In the genomic region with DNA sequence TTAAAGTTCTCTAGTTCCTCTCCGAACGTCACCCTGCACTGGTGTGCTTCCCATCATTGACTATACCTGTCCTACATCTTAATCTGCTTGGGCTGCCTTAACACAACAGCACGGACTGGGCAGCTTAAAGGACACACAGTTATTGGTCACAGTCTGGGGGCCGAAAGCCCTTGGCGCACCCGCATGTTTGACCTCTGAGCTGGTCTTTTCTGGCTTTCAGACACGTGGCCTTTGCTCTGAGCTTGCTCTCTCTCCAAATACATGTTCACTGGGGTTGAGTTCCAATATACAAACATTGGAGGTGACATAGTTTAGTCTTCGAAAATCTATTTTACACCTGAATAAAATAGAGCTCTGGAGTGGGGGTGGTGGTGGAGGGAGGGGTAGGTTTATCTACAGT, we compare ENCODE assay signal across 15 mouse cellular contexts.
DNase-seq lines count a peak whose midpoint lies in the region; ATAC-seq and TF ChIP-seq lines count a peak whose summit lies in the region.
"Had no signal": no experiment of that assay in that cellular context is flagged by ENCODE, and none has a peak within 500 bp of the region (broad histone marks: within the 10 kb centered on the region; RNA-seq: fewer than 3 reads in every experiment).

No protein-coding gene starts in this region.

- no peak for ATAC-seq in hindbrain, postnatal 0 days
- ATAC-seq in hindbrain, embryonic 12.5 days (ENCODE audit: low FRiP score), result no peak
- no peak for ATAC-seq in midbrain, embryonic 13.5 days

- H3K27me3 ChIP-seq in hindbrain, postnatal 0 days (ENCODE audit: insufficient read depth, low read length), result no peaks in the 10 kb centered on the region
- H3K27me3 ChIP-seq in hindbrain, embryonic 12.5 days, result peaks cover 18% of the 10 kb centered on the region
- H3K27me3 ChIP-seq in midbrain, embryonic 13.5 days, result peaks cover 30% of the 10 kb centered on the region
- peaks cover 42% of the 10 kb centered on the region for H3K27me3 ChIP-seq in midbrain, embryonic 10.5 days (ENCODE audit: low read depth, poor library complexity, severe bottlenecking)
- H3K27me3 ChIP-seq in myocyte (ENCODE audit: control insufficient read depth, insufficient read depth, insufficient read length), result no peaks in the 10 kb centered on the region

- H3ac ChIP-seq in myocyte (ENCODE audit: control insufficient read depth, insufficient read length), result no peak overlapping the region

- peak overlapping the region; percentile 66; the same call in 1 of the 2 replicates for H3K4me2 ChIP-seq in hindbrain, postnatal 0 days (ENCODE audit: low read depth, low read length)
- H3K4me2 ChIP-seq in hindbrain, embryonic 12.5 days (replicated peaks), result no peak overlapping the region
- peak overlapping the region; percentile 65; the same call in 1 of the 2 replicates for H3K4me2 ChIP-seq in midbrain, embryonic 13.5 days (replicated peaks)
- no peak overlapping the region for H3K4me2 ChIP-seq in myocyte (ENCODE audit: low read depth)

- H3K9me3 ChIP-seq in hindbrain, postnatal 0 days (ENCODE audit: low read length), result no peaks in the 10 kb centered on the region
- H3K9me3 ChIP-seq in hindbrain, embryonic 12.5 days (replicated peaks), result no peaks in the 10 kb centered on the region
- H3K9me3 ChIP-seq in midbrain, embryonic 13.5 days, result no peaks in the 10 kb centered on the region
- H3K9me3 ChIP-seq in midbrain, embryonic 10.5 days (replicated peaks), result no peaks in the 10 kb centered on the region

- H3K79me2 ChIP-seq in myocyte (ENCODE audit: control insufficient read depth, insufficient read depth), result no peaks in the 10 kb centered on the region

- H3K9ac ChIP-seq in hindbrain, postnatal 0 days (replicated peaks; ENCODE audit: low read length), result peak overlapping the region; percentile 33; the same call in 1 of the 2 replicates
- no peak overlapping the region for H3K9ac ChIP-seq in hindbrain, embryonic 12.5 days
- no peak overlapping the region for H3K9ac ChIP-seq in midbrain, embryonic 13.5 days (replicated peaks)

- no peak for TF ChIP-seq CTCF in hindbrain, postnatal 0 days (IDR thresholded peaks at IDR 0.05; ENCODE audit: low read depth)

- H3K27ac ChIP-seq in hindbrain, postnatal 0 days, result peak overlapping the region; percentile 5; the same call in 1 of the 2 replicates
- no peak overlapping the region for H3K27ac ChIP-seq in hindbrain, embryonic 12.5 days
- H3K27ac ChIP-seq in midbrain, embryonic 13.5 days, result no peak overlapping the region
- H3K27ac ChIP-seq in midbrain, embryonic 10.5 days (replicated peaks), result no peak overlapping the region

- no peak for TF ChIP-seq POLR2A in myocyte (IDR thresholded peaks at IDR 0.05; ENCODE audit: insufficient read length, low read depth)

- no peak overlapping the region for H3K4me3 ChIP-seq in hindbrain, postnatal 0 days (ENCODE audit: low read length)
- H3K4me3 ChIP-seq in hindbrain, embryonic 12.5 days, result no peak overlapping the region
- H3K4me3 ChIP-seq in midbrain, embryonic 13.5 days (replicated peaks), result no peak overlapping the region
- H3K4me3 ChIP-seq in midbrain, embryonic 10.5 days, result no peak overlapping the region
- peak overlapping the region; percentile 9 for H3K4me3 ChIP-seq in myocyte

- peak; percentile 22 for DNase-seq in cerebellum, adult 9-11 months
- no peak for DNase-seq in cerebellum, postnatal 36 days
- no peak for DNase-seq in hindbrain, postnatal 0 days (ENCODE audit: low spot score)
- DNase-seq in midbrain, embryonic 10.5 days (ENCODE audit: low spot score), result no peak
- DNase-seq in ovary, postnatal 10 days (ENCODE audit: low spot score), result no peak
- DNase-seq: adrenal gland, postnatal 14 days; cerebellum, postnatal 10 days; gastrocnemius, postnatal 36 days; lung, adult 2 months; lung, postnatal 4 days; midbrain, embryonic 14.5 days; right cerebral cortex, postnatal 25 days had no signal

- 0 out of 2 replicates have a peak, but pooled peaks cover 5% of the 10 kb centered on the region for H3K4me1 ChIP-seq in hindbrain, postnatal 0 days (ENCODE audit: insufficient read depth, low read length)
- peaks cover 23% of the 10 kb centered on the region for H3K4me1 ChIP-seq in hindbrain, embryonic 12.5 days
- peaks cover 25% of the 10 kb centered on the region for H3K4me1 ChIP-seq in midbrain, embryonic 13.5 days (replicated peaks)
- peaks cover 48% of the 10 kb centered on the region for H3K4me1 ChIP-seq in midbrain, embryonic 10.5 days

- WGBS in hindbrain, postnatal 0 days, result 78% methylated on average over 8 of the region's 8 CpGs
- WGBS in hindbrain, embryonic 12.5 days, result 66% methylated on average over 8 of the region's 8 CpGs
- 70% methylated on average over 8 of the region's 8 CpGs for WGBS in midbrain, embryonic 13.5 days
- WGBS in midbrain, embryonic 10.5 days, result 64% methylated on average over 8 of the region's 8 CpGs

- no peaks in the 10 kb centered on the region for H3K36me3 ChIP-seq in hindbrain, postnatal 0 days (ENCODE audit: insufficient read depth, low read length)
- no peaks in the 10 kb centered on the region for H3K36me3 ChIP-seq in hindbrain, embryonic 12.5 days
- no peaks in the 10 kb centered on the region for H3K36me3 ChIP-seq in midbrain, embryonic 13.5 days
- H3K36me3 ChIP-seq in midbrain, embryonic 10.5 days, result no peaks in the 10 kb centered on the region
- no peaks in the 10 kb centered on the region for H3K36me3 ChIP-seq in myocyte (ENCODE audit: control insufficient read depth, insufficient read depth)

TF ChIP-seq in myocyte, 11 proteins besides CTCF, POLR2A, EP300 and RAD21:
- TF ChIP-seq MAX (IDR thresholded peaks at IDR 0.05; ENCODE audit: low read depth), result no peak
- no peak for TF ChIP-seq TCF3 (IDR thresholded peaks at IDR 0.05; ENCODE audit: insufficient read length, low read depth)
- TF ChIP-seq REST (IDR thresholded peaks at IDR 0.05; ENCODE audit: insufficient read depth, insufficient read length), result no peak
- TF ChIP-seq MYOD1 (IDR thresholded peaks at IDR 0.05; ENCODE audit: control insufficient read depth in 1 of 3, insufficient read length in 2 of 3, low read depth in 2 of 3), result no peak
- no peak for TF ChIP-seq SRF (IDR thresholded peaks at IDR 0.05; ENCODE audit: control insufficient read depth, insufficient read length, low read depth)
- no peak for TF ChIP-seq E2F4 (IDR thresholded peaks at IDR 0.05; ENCODE audit: insufficient read depth)

Comparison
In these comparisons a context has a peak if more than half of its experiments do, and no peak if none do; other contexts are left out.
1. H3K4me2 ChIP-seq: peak in hindbrain, postnatal 0 days (single experiment) and midbrain, embryonic 13.5 days (single experiment); none in hindbrain, embryonic 12.5 days (single experiment) and myocyte (single experiment).